Mouse (Mus musculus): ENCODE results near the gene Psme1. TPM values are rescaled to one million over a fixed set of nuclear protein-coding genes. Genes with fewer than 3 reads are reported as not detected.

Gene Psme1
- polyA plus RNA-seq, 1 experiment from 2014 or later = 221 TPM

- WGBS = 82% methylated on average over 11 of the region's 13 CpGs
- peaks cover 21% of the 10 kb centered on the region for H3K4me1 ChIP-seq (replicated peaks)
- H3K9me3 ChIP-seq = no peaks in the 10 kb centered on the region
- H3K36me3 ChIP-seq = peaks cover 4% of the 10 kb centered on the region
- no peak overlapping the region for H3K9ac ChIP-seq
- H3K4me3 ChIP-seq = no peak overlapping the region
- H3K27me3 ChIP-seq = no peaks in the 10 kb centered on the region
- no peak overlapping the region for H3K4me2 ChIP-seq
- H3K27ac ChIP-seq (replicated peaks) = no peak overlapping the region
- ATAC-seq (ENCODE audit: low FRiP score, low read depth) = no peak
Observed at GRCm38 (mm10) chr14:55575711-55576110, 2.2 kb upstream of the Psme1 start.

- H3K9me3 ChIP-seq = no peaks in the 10 kb centered on the region
- H3K4me2 ChIP-seq = no peak overlapping the region
- no peak overlapping the region for H3K4me3 ChIP-seq
- no peaks in the 10 kb centered on the region for H3K27me3 ChIP-seq
- H3K9ac ChIP-seq = no peak overlapping the region
- ATAC-seq (ENCODE audit: low FRiP score, low read depth) = no peak
- H3K4me1 ChIP-seq (replicated peaks) = peaks cover 21% of the 10 kb centered on the region
- H3K27ac ChIP-seq (replicated peaks) = no peak overlapping the region
- 84% methylated on average over 16 of the region's 16 CpGs for WGBS
- H3K36me3 ChIP-seq = peaks cover 9% of the 10 kb centered on the region
Observed at GRCm38 (mm10) chr14:55576376-55576775, 1.5 kb upstream of the Psme1 start.

DNA sequence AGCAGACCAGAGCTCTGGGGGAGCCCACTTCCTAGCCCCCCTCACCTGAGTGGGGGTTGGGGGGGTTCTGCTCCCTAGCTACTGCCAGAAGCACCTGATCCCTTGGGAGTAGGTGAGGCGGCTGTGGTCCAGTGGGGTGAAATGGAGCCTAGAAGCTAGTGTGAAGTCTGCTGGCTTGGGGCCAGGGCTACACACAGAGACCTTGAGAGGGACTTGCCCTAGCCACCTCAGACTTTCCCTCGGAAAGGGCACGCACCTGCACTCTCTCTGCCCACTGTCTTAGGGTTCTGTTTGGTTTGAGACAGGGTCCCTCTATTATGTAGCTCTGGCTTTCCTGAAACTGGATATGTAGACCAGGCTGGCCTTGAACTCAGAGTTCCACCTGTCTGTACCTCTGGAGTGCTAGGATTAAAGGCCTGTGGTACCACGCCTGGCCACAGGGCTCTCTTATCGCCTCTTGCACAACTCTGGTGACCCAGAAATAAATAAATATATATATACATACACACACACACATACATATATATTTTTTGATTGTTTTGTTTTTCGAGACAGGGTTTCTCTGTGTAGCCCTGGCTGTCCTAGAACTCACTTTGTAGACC is 846 bp downstream of the Psme1 start:
- Histone ChIP-seq H3K9ac (peak overlapping the region; percentile 89), H3K4me3 (peak overlapping the region; percentile 75), H3K27me3 (no peaks in the 10 kb centered on the region), H3K9me3 (no peaks in the 10 kb centered on the region), H3K4me2 (peak overlapping the region; percentile 97), H3K27ac (replicated peaks) (peak overlapping the region; percentile 88), H3K4me1 (replicated peaks) (peaks cover 21% of the 10 kb centered on the region), H3K36me3 (peaks cover 17% of the 10 kb centered on the region)
- WGBS = 32% methylated on average over 6 of the region's 6 CpGs
- peak; percentile 32 for ATAC-seq (ENCODE audit: low FRiP score, low read depth)

GRCm38 (mm10) chr14:55579511-55580496 is 1.9 kb downstream of the Psme1 start:
- Histone ChIP-seq H3K27me3 (no peaks in the 10 kb centered on the region), H3K4me1 (replicated peaks) (peaks cover 24% of the 10 kb centered on the region), H3K4me2 (peak overlapping the region; percentile 97; the same call in 1 of the 2 replicates), H3K36me3 (peaks cover 17% of the 10 kb centered on the region), H3K4me3 (no peak overlapping the region), H3K9ac (no peak overlapping the region), H3K9me3 (no peaks in the 10 kb centered on the region), H3K27ac (replicated peaks) (no peak overlapping the region)
- WGBS = 87% methylated on average over 23 of the region's 23 CpGs
- no peak for ATAC-seq (ENCODE audit: low FRiP score, low read depth)

DNA sequence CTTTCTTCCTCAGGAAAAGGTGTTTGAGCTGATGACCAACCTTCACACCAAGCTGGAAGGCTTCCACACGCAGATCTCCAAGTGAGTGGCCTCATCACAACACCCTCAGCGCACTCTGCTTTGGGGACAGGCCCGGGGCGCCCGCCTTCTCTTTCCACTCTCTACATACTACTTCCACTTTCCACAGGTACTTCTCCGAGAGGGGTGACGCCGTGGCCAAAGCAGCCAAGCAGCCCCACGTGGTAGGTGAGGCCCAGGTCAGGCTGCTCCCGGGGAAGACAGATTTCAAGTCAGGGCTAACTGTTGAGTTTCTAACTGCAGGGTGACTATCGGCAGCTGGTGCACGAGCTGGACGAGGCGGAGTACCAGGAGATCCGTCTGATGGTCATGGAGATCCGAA is 2.8 kb downstream of the Psme1 start:
- H3K4me3 ChIP-seq = no peak overlapping the region
- peaks cover 31% of the 10 kb centered on the region for H3K4me1 ChIP-seq (replicated peaks)
- no peak overlapping the region for H3K9ac ChIP-seq
- no peak overlapping the region for H3K4me2 ChIP-seq
- no peak for ATAC-seq (ENCODE audit: low FRiP score, low read depth)
- no peaks in the 10 kb centered on the region for H3K27me3 ChIP-seq
- H3K27ac ChIP-seq (replicated peaks) = no peak overlapping the region
- H3K36me3 ChIP-seq = peaks cover 17% of the 10 kb centered on the region
- H3K9me3 ChIP-seq = no peaks in the 10 kb centered on the region
- 94% methylated on average over 16 of the region's 16 CpGs for WGBS

GRCm38 (mm10) chr14:55581981-55582681 is 4.2 kb downstream of the Psme1 start:
- Histone ChIP-seq H3K4me2 (no peak overlapping the region), H3K36me3 (peaks cover 19% of the 10 kb centered on the region), H3K4me3 (no peak overlapping the region), H3K4me1 (replicated peaks) (peaks cover 31% of the 10 kb centered on the region), H3K27me3 (no peaks in the 10 kb centered on the region), H3K27ac (replicated peaks) (no peak overlapping the region), H3K9me3 (no peaks in the 10 kb centered on the region), H3K9ac (no peak overlapping the region)
- ATAC-seq (ENCODE audit: low FRiP score, low read depth) = no peak
- 79% methylated on average over 9 of the region's 9 CpGs for WGBS

DNA sequence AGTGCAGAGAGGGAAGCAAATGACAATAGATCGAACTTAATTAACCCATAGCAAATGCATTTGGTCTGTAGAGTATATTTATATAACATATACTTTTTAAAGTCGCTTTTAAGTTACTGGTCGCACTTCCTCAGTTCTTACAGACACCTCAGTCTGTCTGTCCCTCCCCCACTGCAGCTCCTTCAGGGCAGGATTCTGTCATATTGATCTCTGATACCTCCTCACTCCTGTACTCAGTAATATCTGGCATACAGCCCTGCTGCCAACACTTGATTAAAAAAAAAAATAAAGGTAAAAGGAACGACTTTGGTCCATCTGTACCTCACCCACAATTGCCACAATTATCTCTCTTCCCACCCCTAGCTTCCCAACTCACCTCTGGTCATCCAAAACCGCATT is 6.4 kb downstream of the Psme1 start:
- H3K4me2 ChIP-seq = peak overlapping the region; percentile 77
- H3K27ac ChIP-seq (replicated peaks) = no peak overlapping the region

GRCm38 (mm10) chr14:55584702-55585565 is 7.0 kb downstream of the Psme1 start, which contains the start of gene Emc9:
Gene Emc9, minus strand, starts transcription at chr14:55585302.
- peak; percentile 77 for ATAC-seq (ENCODE audit: low FRiP score, low read depth)
- 3% methylated on average over 43 of the region's 43 CpGs for WGBS

More for the DNA sequence above, 6.4 kb downstream of the Psme1 start:
- WGBS = 40% methylated on average over 5 of the region's 5 CpGs
- Histone ChIP-seq H3K36me3 (peaks cover 26% of the 10 kb centered on the region), H3K4me1 (replicated peaks) (peaks cover 16% of the 10 kb centered on the region), H3K4me3 (peak overlapping the region; percentile 46), H3K27me3 (no peaks in the 10 kb centered on the region), H3K9me3 (no peaks in the 10 kb centered on the region), H3K9ac (peak overlapping the region; percentile 50)
- no peak for ATAC-seq (ENCODE audit: low FRiP score, low read depth)

GRCm38 (mm10) chr14:55585566-55585960 is 7.6 kb downstream of the Psme1 start:
- no peak overlapping the region for H3K9ac ChIP-seq
- 58% methylated on average over 6 of the region's 6 CpGs for WGBS

More at GRCm38 (mm10) chr14:55584702-55585565, 7.0 kb downstream of the Psme1 start, which contains the start of gene Emc9:
- no peaks in the 10 kb centered on the region for H3K27me3 ChIP-seq
- peak within 1 kb of the TSS; percentile 50 for H3K9ac ChIP-seq
- H3K9me3 ChIP-seq = no peaks in the 10 kb centered on the region
- peaks cover 26% of the 10 kb centered on the region for H3K36me3 ChIP-seq
- H3K4me1 ChIP-seq (replicated peaks) = peaks cover 16% of the 10 kb centered on the region
- H3K4me2 ChIP-seq = peak within 1 kb of the TSS; percentile 77
- peak within 1 kb of the TSS; percentile 46 for H3K4me3 ChIP-seq
- peak within 1 kb of the TSS; percentile 56 for H3K27ac ChIP-seq (replicated peaks)

GRCm38 (mm10) chr14:55586149-55586548 is 8.2 kb downstream of the Psme1 start:
- H3K27me3 ChIP-seq = no peaks in the 10 kb centered on the region
- peaks cover 24% of the 10 kb centered on the region for H3K4me1 ChIP-seq (replicated peaks)
- no peak overlapping the region for H3K27ac ChIP-seq (replicated peaks)
- no peaks in the 10 kb centered on the region for H3K9me3 ChIP-seq
- no peak overlapping the region for H3K4me2 ChIP-seq
- H3K36me3 ChIP-seq = peaks cover 19% of the 10 kb centered on the region
- ATAC-seq (ENCODE audit: low FRiP score, low read depth) = no peak
- no peak overlapping the region for H3K9ac ChIP-seq
- WGBS = 94% methylated on average over 2 of the region's 2 CpGs
- no peak overlapping the region for H3K4me3 ChIP-seq

More at GRCm38 (mm10) chr14:55585566-55585960, 7.6 kb downstream of the Psme1 start:
- H3K4me1 ChIP-seq (replicated peaks) = peaks cover 23% of the 10 kb centered on the region
- ATAC-seq (ENCODE audit: low FRiP score, low read depth) = no peak
- no peaks in the 10 kb centered on the region for H3K9me3 ChIP-seq
- H3K27ac ChIP-seq (replicated peaks) = 0 out of 2 replicates have a peak overlapping the region, but pooled peaks have one; percentile 32
- peak overlapping the region; percentile 46 for H3K4me3 ChIP-seq
- no peaks in the 10 kb centered on the region for H3K27me3 ChIP-seq
- H3K4me2 ChIP-seq = peak overlapping the region; percentile 77
- peaks cover 25% of the 10 kb centered on the region for H3K36me3 ChIP-seq

GRCm38 (mm10) chr14:55589271-55589670 is 11.3 kb downstream of the Psme1 start:
- Histone ChIP-seq H3K4me2 (no peak overlapping the region), H3K9ac (no peak overlapping the region), H3K27me3 (no peaks in the 10 kb centered on the region), H3K4me1 (replicated peaks) (peaks cover 43% of the 10 kb centered on the region), H3K36me3 (peaks cover 11% of the 10 kb centered on the region), H3K27ac (replicated peaks) (no peak overlapping the region), H3K4me3 (no peak overlapping the region), H3K9me3 (no peaks in the 10 kb centered on the region)
- ATAC-seq (ENCODE audit: low FRiP score, low read depth) = no peak
- WGBS = 93% methylated on average over 5 of the region's 5 CpGs
